Mouse (Mus musculus): ENCODE measurements at regions not wholly inside any gene's neighbourhood (a gene's known extent, or its start where the extent isn't known, plus 50 kb on each side); places are given as distances from the start of the nearest gene placed in this dataset.

- ATAC-seq (ENCODE audit: low FRiP score, low read depth), result no peak
- 41% methylated on average over 4 of the region's 4 CpGs for WGBS
- Histone ChIP-seq H3K9me3 (no peaks in the 10 kb centered on the region), H3K4me1 (0 out of 2 replicates have a peak, but pooled peaks cover 5% of the 10 kb centered on the region), H3K4me2 (replicated peaks) (no peak overlapping the region), H3K27me3 (replicated peaks) (no peaks in the 10 kb centered on the region), H3K27ac (no peak overlapping the region), H3K9ac (no peak overlapping the region), H3K36me3 (no peaks in the 10 kb centered on the region), H3K4me3 (no peak overlapping the region)
Measured at GRCm38 (mm10) chr13:25700965-25701364, 430.7 kb upstream of the Nrsn1 start.

GRCm38 (mm10) chr13:25695956-25696355, 425.7 kb upstream of the Nrsn1 start:
- H3K9ac ChIP-seq, result no peak overlapping the region
- peaks cover 5% of the 10 kb centered on the region; the same call in 1 of the 2 replicates for H3K4me1 ChIP-seq
- H3K4me2 ChIP-seq (replicated peaks), result no peak overlapping the region
- 81% methylated on average over 1 of the region's 1 CpGs for WGBS
- ATAC-seq (ENCODE audit: low FRiP score, low read depth), result no peak
- no peaks in the 10 kb centered on the region for H3K36me3 ChIP-seq
- H3K9me3 ChIP-seq, result no peaks in the 10 kb centered on the region
- no peak overlapping the region for H3K4me3 ChIP-seq
- H3K27me3 ChIP-seq (replicated peaks), result no peaks in the 10 kb centered on the region
- no peak overlapping the region for H3K27ac ChIP-seq

DNA sequence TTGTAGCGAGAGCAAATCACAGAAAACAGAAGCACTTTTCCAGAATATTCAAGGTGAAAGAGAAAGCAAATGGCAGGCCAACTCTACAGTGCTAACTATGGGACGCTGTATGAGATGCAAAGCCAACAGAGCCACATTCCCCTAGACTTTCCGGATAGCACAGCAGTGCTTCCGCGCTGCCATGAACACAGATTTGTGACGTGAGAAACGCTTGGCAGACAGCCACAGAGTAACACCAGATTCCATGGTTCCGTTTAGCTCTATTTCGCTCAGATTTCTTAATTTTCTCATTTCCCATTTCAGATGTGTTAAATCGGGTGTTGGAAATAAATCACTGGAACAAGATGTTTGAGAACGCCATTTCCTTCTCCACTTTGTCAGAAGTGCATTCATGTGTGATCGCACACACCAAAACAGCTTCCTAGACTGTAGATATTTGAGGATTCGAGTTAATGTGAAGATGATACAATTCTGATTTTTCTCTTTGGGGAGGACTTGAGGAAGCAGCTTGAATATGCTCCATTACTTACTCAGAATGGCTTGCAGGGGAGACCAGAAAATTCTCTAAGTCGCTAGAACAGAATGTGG, 424.8 kb upstream of the Nrsn1 start:
- 87% methylated on average over 14 of the region's 14 CpGs for WGBS
- H3K4me3 ChIP-seq, result no peak overlapping the region
- H3K27me3 ChIP-seq (replicated peaks), result no peaks in the 10 kb centered on the region
- H3K27ac ChIP-seq, result no peak overlapping the region
- H3K36me3 ChIP-seq, result no peaks in the 10 kb centered on the region
- no peaks in the 10 kb centered on the region for H3K9me3 ChIP-seq
- no peak overlapping the region for H3K9ac ChIP-seq
- ATAC-seq (ENCODE audit: low FRiP score, low read depth), result no peak
- H3K4me2 ChIP-seq (replicated peaks), result no peak overlapping the region
- peaks cover 5% of the 10 kb centered on the region; the same call in 1 of the 2 replicates for H3K4me1 ChIP-seq

- no peaks in the 10 kb centered on the region for H3K9me3 ChIP-seq
Measured at GRCm38 (mm10) chr13:25678221-25678735, 408.0 kb upstream of the Nrsn1 start.

GRCm38 (mm10) chr13:25675208-25675607, 404.9 kb upstream of the Nrsn1 start:
- no peak for ATAC-seq (ENCODE audit: low FRiP score, low read depth)
- no peaks in the 10 kb centered on the region for H3K4me1 ChIP-seq
- H3K36me3 ChIP-seq, result no peaks in the 10 kb centered on the region
- no peak overlapping the region for H3K4me3 ChIP-seq
- no peak overlapping the region for H3K4me2 ChIP-seq (replicated peaks)
- no peak overlapping the region for H3K9ac ChIP-seq
- no peaks in the 10 kb centered on the region for H3K9me3 ChIP-seq
- H3K27ac ChIP-seq, result no peak overlapping the region
- WGBS, result 91% methylated on average over 6 of the region's 6 CpGs
- no peaks in the 10 kb centered on the region for H3K27me3 ChIP-seq (replicated peaks)

More at GRCm38 (mm10) chr13:25678221-25678735, 408.0 kb upstream of the Nrsn1 start:
- Histone ChIP-seq H3K27ac (no peak overlapping the region), H3K4me3 (no peak overlapping the region), H3K9ac (no peak overlapping the region), H3K4me1 (no peaks in the 10 kb centered on the region), H3K27me3 (replicated peaks) (no peaks in the 10 kb centered on the region), H3K4me2 (replicated peaks) (no peak overlapping the region), H3K36me3 (no peaks in the 10 kb centered on the region)
- no peak for ATAC-seq (ENCODE audit: low FRiP score, low read depth)
- 92% methylated on average over 2 of the region's 2 CpGs for WGBS

DNA sequence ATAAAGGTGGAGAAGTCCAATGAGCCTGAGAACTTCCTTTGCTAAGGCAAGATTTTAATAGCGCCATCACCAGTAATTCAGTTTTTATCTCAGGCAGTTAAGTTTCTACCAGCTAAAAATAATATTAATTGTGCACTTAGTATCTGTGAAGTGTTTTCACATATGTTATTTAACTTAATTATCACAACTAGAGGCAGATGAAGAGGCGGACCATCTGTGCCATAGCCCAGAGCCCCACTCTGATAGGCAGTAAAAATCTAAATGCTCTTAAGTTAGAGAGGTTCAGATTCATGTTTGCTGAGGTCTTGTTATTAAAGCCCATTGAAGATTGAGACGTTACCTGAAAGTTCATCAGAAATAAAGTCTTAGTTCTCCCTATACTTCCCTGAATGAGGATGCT, 395.7 kb upstream of the Nrsn1 start:
- no peak overlapping the region for H3K27ac ChIP-seq
- no peak for ATAC-seq (ENCODE audit: low FRiP score, low read depth)
- no peaks in the 10 kb centered on the region for H3K36me3 ChIP-seq
- H3K9ac ChIP-seq, result no peak overlapping the region
- H3K4me3 ChIP-seq, result no peak overlapping the region
- H3K9me3 ChIP-seq, result no peaks in the 10 kb centered on the region
- H3K4me1 ChIP-seq, result no peaks in the 10 kb centered on the region
- WGBS, result 87% methylated on average over 3 of the region's 3 CpGs
- H3K4me2 ChIP-seq (replicated peaks), result no peak overlapping the region
- H3K27me3 ChIP-seq (replicated peaks), result no peaks in the 10 kb centered on the region

- WGBS, result 84% methylated on average over 2 of the region's 2 CpGs
- no peak overlapping the region for H3K4me3 ChIP-seq
- H3K27me3 ChIP-seq (replicated peaks), result no peaks in the 10 kb centered on the region
- H3K27ac ChIP-seq, result no peak overlapping the region
- H3K4me2 ChIP-seq (replicated peaks), result no peak overlapping the region
- H3K36me3 ChIP-seq, result no peaks in the 10 kb centered on the region
- no peaks in the 10 kb centered on the region for H3K4me1 ChIP-seq
- ATAC-seq (ENCODE audit: low FRiP score, low read depth), result no peak
- H3K9ac ChIP-seq, result no peak overlapping the region
- no peaks in the 10 kb centered on the region for H3K9me3 ChIP-seq
Measured at GRCm38 (mm10) chr13:25664963-25665606, 394.8 kb upstream of the Nrsn1 start.

DNA sequence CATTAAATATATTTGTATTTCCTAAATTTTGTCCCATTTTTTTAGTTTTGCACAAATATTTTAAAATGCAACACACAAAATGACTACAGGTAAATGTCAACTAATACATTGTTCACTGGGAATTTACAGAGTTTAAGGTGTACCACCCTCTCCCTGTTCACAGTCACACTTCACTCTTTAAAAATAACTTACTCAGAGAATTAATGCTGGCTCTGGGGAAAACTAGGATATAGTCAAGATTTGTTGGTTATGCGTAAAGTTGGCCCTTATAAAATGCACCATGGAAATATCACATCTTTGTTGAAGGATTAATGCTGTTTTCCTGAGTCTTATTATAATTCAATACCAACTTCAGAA, 378.1 kb upstream of the Nrsn1 start:
- no peak for ATAC-seq (ENCODE audit: low FRiP score, low read depth)
- WGBS, result 88% methylated on average over 1 of the region's 1 CpGs
- Histone ChIP-seq H3K27ac (no peak overlapping the region), H3K4me1 (no peaks in the 10 kb centered on the region), H3K4me2 (replicated peaks) (no peak overlapping the region), H3K9ac (no peak overlapping the region), H3K4me3 (no peak overlapping the region), H3K27me3 (replicated peaks) (no peaks in the 10 kb centered on the region), H3K9me3 (no peaks in the 10 kb centered on the region), H3K36me3 (no peaks in the 10 kb centered on the region)

GRCm38 (mm10) chr13:25647711-25648429, 377.6 kb upstream of the Nrsn1 start:
- Histone ChIP-seq H3K4me1 (no peaks in the 10 kb centered on the region), H3K9ac (no peak overlapping the region), H3K36me3 (no peaks in the 10 kb centered on the region), H3K27me3 (replicated peaks) (no peaks in the 10 kb centered on the region), H3K9me3 (no peaks in the 10 kb centered on the region), H3K4me3 (no peak overlapping the region), H3K27ac (no peak overlapping the region), H3K4me2 (replicated peaks) (no peak overlapping the region)
- WGBS, result 78% methylated on average over 3 of the region's 3 CpGs
- ATAC-seq (ENCODE audit: low FRiP score, low read depth), result no peak

GRCm38 (mm10) chr13:25639522-25640291, 369.4 kb upstream of the Nrsn1 start:
- no peak overlapping the region for H3K9ac ChIP-seq
- H3K4me1 ChIP-seq, result no peaks in the 10 kb centered on the region
- no peak for ATAC-seq (ENCODE audit: low FRiP score, low read depth)
- no peaks in the 10 kb centered on the region for H3K36me3 ChIP-seq
- 15% methylated on average over 6 of the region's 6 CpGs for WGBS
- no peaks in the 10 kb centered on the region for H3K9me3 ChIP-seq
- no peak overlapping the region for H3K4me2 ChIP-seq (replicated peaks)
- no peak overlapping the region for H3K4me3 ChIP-seq
- no peaks in the 10 kb centered on the region for H3K27me3 ChIP-seq (replicated peaks)
- H3K27ac ChIP-seq, result no peak overlapping the region

DNA sequence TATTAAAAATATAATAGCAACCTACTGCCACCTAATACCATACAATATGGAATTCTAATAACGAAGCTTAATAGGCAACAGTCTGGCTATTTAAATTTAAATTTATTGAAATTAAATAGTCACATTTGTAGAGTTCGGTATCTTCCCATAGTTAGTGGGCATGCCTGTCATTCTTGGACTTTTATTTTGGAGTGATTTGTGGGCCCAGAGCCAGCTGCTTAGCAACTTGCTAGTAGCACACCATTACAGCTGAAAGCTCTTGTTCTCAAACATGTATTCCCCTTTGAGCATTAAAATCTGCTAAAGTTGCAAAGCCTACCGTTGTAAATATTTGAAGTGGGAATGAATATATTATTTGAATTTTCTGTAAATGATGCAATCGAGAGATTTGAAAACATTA, 359.2 kb upstream of the Nrsn1 start:
- ATAC-seq (ENCODE audit: low FRiP score, low read depth), result no peak
- 46% methylated on average over 4 of the region's 4 CpGs for WGBS

GRCm38 (mm10) chr13:25617578-25617977, 347.3 kb upstream of the Nrsn1 start:
- Histone ChIP-seq H3K4me1 (no peaks in the 10 kb centered on the region; the same call in 1 of the 2 replicates), H3K27ac (no peak overlapping the region), H3K4me3 (no peak overlapping the region), H3K9me3 (no peaks in the 10 kb centered on the region), H3K36me3 (no peaks in the 10 kb centered on the region), H3K9ac (no peak overlapping the region), H3K27me3 (replicated peaks) (no peaks in the 10 kb centered on the region), H3K4me2 (replicated peaks) (no peak overlapping the region)
- WGBS, result 48% methylated on average over 4 of the region's 4 CpGs
- ATAC-seq (ENCODE audit: low FRiP score, low read depth), result no peak

More for the DNA sequence above, 359.2 kb upstream of the Nrsn1 start:
- Histone ChIP-seq H3K4me1 (no peaks in the 10 kb centered on the region), H3K4me3 (no peak overlapping the region), H3K9ac (no peak overlapping the region), H3K4me2 (replicated peaks) (no peak overlapping the region), H3K27me3 (replicated peaks) (no peaks in the 10 kb centered on the region), H3K27ac (no peak overlapping the region), H3K36me3 (no peaks in the 10 kb centered on the region), H3K9me3 (no peaks in the 10 kb centered on the region)
